Mouse (Mus musculus): ENCODE measurements around the gene Gnai2. TPM values are rescaled to one million over a fixed set of nuclear protein-coding genes. Genes with fewer than 3 reads are reported as not detected.

The Gnai2 gene
- polyA plus RNA-seq, 1 experiment from 2014 or later, result 162 TPM

GRCm38 (mm10) chr9:107583174-107583573 lies 52.0 kb downstream of the Gnai2 start:
- Histone ChIP-seq H3K9me3 (replicated peaks) (no peaks in the 10 kb centered on the region), H3K4me2 (no peak overlapping the region), H3K9ac (no peak overlapping the region), H3K4me3 (replicated peaks) (no peak overlapping the region), H3K27ac (replicated peaks) (peak overlapping the region; percentile 96; the same call in 1 of the 2 replicates), H3K27me3 (no peaks in the 10 kb centered on the region), H3K36me3 (replicated peaks) (peaks cover 22% of the 10 kb centered on the region), H3K4me1 (replicated peaks) (peaks cover 83% of the 10 kb centered on the region)
- no peak for ATAC-seq (ENCODE audit: insufficient read depth)
- WGBS (ENCODE audit: insufficient replicate concordance), result 87% methylated on average over 14 of the region's 14 CpGs

GRCm38 (mm10) chr9:107582509-107583062 lies 52.6 kb downstream of the Gnai2 start:
- H3K9me3 ChIP-seq (replicated peaks), result no peaks in the 10 kb centered on the region
- peak overlapping the region; percentile 96 for H3K27ac ChIP-seq (replicated peaks)
- peaks cover 89% of the 10 kb centered on the region for H3K4me1 ChIP-seq (replicated peaks)
- H3K4me3 ChIP-seq (replicated peaks), result no peak overlapping the region
- WGBS (ENCODE audit: insufficient replicate concordance), result 81% methylated on average over 7 of the region's 7 CpGs
- peak overlapping the region; percentile 70; the same call in 1 of the 2 replicates for H3K9ac ChIP-seq
- peak overlapping the region; percentile 80; the same call in 1 of the 2 replicates for H3K4me2 ChIP-seq
- no peaks in the 10 kb centered on the region for H3K27me3 ChIP-seq
- peaks cover 22% of the 10 kb centered on the region for H3K36me3 ChIP-seq (replicated peaks)
- ATAC-seq (ENCODE audit: insufficient read depth), result no peak

GRCm38 (mm10) chr9:107581584-107581983 lies 53.6 kb downstream of the Gnai2 start:
- Histone ChIP-seq H3K9me3 (replicated peaks) (no peaks in the 10 kb centered on the region), H3K4me1 (replicated peaks) (peaks cover 94% of the 10 kb centered on the region), H3K36me3 (replicated peaks) (peaks cover 22% of the 10 kb centered on the region), H3K9ac (peak overlapping the region; percentile 70), H3K4me2 (peak overlapping the region; percentile 80), H3K27me3 (no peaks in the 10 kb centered on the region), H3K4me3 (replicated peaks) (peak overlapping the region; percentile 64), H3K27ac (replicated peaks) (peak overlapping the region; percentile 96)
- no peak for ATAC-seq (ENCODE audit: insufficient read depth)
- 23% methylated on average over 4 of the region's 4 CpGs for WGBS (ENCODE audit: insufficient replicate concordance)

GRCm38 (mm10) chr9:107580501-107581317 lies 54.5 kb downstream of the Gnai2 start, which contains the start of gene Hyal3:
TSS of gene Hyal3 (plus strand) at chr9:107580818.
- Histone ChIP-seq H3K9ac (peak within 1 kb of the TSS; percentile 70), H3K9me3 (replicated peaks) (no peaks in the 10 kb centered on the region), H3K27ac (replicated peaks) (peak within 1 kb of the TSS; percentile 96), H3K4me1 (replicated peaks) (peaks cover 94% of the 10 kb centered on the region), H3K27me3 (no peaks in the 10 kb centered on the region), H3K4me3 (replicated peaks) (peak within 1 kb of the TSS; percentile 64), H3K36me3 (replicated peaks) (peaks cover 22% of the 10 kb centered on the region), H3K4me2 (peak within 1 kb of the TSS; percentile 80)
- WGBS (ENCODE audit: insufficient replicate concordance), result under 1% methylated on average over 32 of the region's 32 CpGs
- ATAC-seq (ENCODE audit: insufficient read depth), result peak; percentile 79

- no peaks in the 10 kb centered on the region for H3K27me3 ChIP-seq
- 0 out of 2 replicates have a peak overlapping the region, but pooled peaks have one; percentile 80 for H3K4me2 ChIP-seq
- H3K36me3 ChIP-seq (replicated peaks), result peaks cover 20% of the 10 kb centered on the region
- H3K9me3 ChIP-seq (replicated peaks), result no peaks in the 10 kb centered on the region
- 88% methylated on average over 14 of the region's 14 CpGs for WGBS (ENCODE audit: insufficient replicate concordance)
- peak overlapping the region; percentile 96 for H3K27ac ChIP-seq (replicated peaks)
- no peak overlapping the region for H3K9ac ChIP-seq
- H3K4me1 ChIP-seq (replicated peaks), result peaks cover 92% of the 10 kb centered on the region
- H3K4me3 ChIP-seq (replicated peaks), result no peak overlapping the region
- ATAC-seq (ENCODE audit: insufficient read depth), result no peak
Measured at GRCm38 (mm10) chr9:107579023-107579900, 55.9 kb downstream of the Gnai2 start.

- H3K4me2 ChIP-seq, result peak within 1 kb of the TSS; percentile 80
- ATAC-seq (ENCODE audit: insufficient read depth), result no peak
- peaks cover 17% of the 10 kb centered on the region for H3K36me3 ChIP-seq (replicated peaks)
- 73% methylated on average over 3 of the region's 3 CpGs for WGBS (ENCODE audit: insufficient replicate concordance)
- H3K27ac ChIP-seq (replicated peaks), result peak within 1 kb of the TSS; percentile 96
- H3K9me3 ChIP-seq (replicated peaks), result no peaks in the 10 kb centered on the region
- no peak within 1 kb of the TSS for H3K4me3 ChIP-seq (replicated peaks)
- H3K4me1 ChIP-seq (replicated peaks), result peaks cover 88% of the 10 kb centered on the region
- H3K27me3 ChIP-seq, result no peaks in the 10 kb centered on the region
- H3K9ac ChIP-seq, result no peak within 1 kb of the TSS; the same call in 1 of the 2 replicates
Measured at GRCm38 (mm10) chr9:107578587-107578986, 56.6 kb downstream of the Gnai2 start, which contains the start of gene Naa80. TSS of gene Naa80 (plus strand) at chr9:107578887.

- H3K27ac ChIP-seq (replicated peaks), result 0 out of 2 replicates have a peak overlapping the region, but pooled peaks have one; percentile 69
- 84% methylated on average over 10 of the region's 10 CpGs for WGBS (ENCODE audit: insufficient replicate concordance)
- H3K4me1 ChIP-seq (replicated peaks), result peaks cover 89% of the 10 kb centered on the region
Measured at GRCm38 (mm10) chr9:107577871-107578270, 57.3 kb downstream of the Gnai2 start.

GRCm38 (mm10) chr9:107576357-107577107 lies 58.6 kb downstream of the Gnai2 start, which contains the start of gene Hyal1:
TSS of gene Hyal1 (plus strand) at chr9:107576927.
- Histone ChIP-seq H3K9ac (peak within 1 kb of the TSS; percentile 58), H3K9me3 (replicated peaks) (no peaks in the 10 kb centered on the region), H3K36me3 (replicated peaks) (peaks cover 29% of the 10 kb centered on the region), H3K4me3 (replicated peaks) (peak within 1 kb of the TSS; percentile 55), H3K27me3 (no peaks in the 10 kb centered on the region), H3K4me2 (peak within 1 kb of the TSS; percentile 76), H3K27ac (replicated peaks) (peak within 1 kb of the TSS; percentile 84), H3K4me1 (replicated peaks) (peaks cover 89% of the 10 kb centered on the region)
- ATAC-seq (ENCODE audit: insufficient read depth), result peak; percentile 65
- 24% methylated on average over 16 of the region's 16 CpGs for WGBS (ENCODE audit: insufficient replicate concordance)

More at GRCm38 (mm10) chr9:107577871-107578270, 57.3 kb downstream of the Gnai2 start:
- Histone ChIP-seq H3K9me3 (replicated peaks) (no peaks in the 10 kb centered on the region), H3K9ac (no peak overlapping the region), H3K36me3 (replicated peaks) (peaks cover 16% of the 10 kb centered on the region), H3K27me3 (no peaks in the 10 kb centered on the region), H3K4me2 (peak overlapping the region; percentile 76), H3K4me3 (replicated peaks) (no peak overlapping the region)
- ATAC-seq (ENCODE audit: insufficient read depth), result no peak

- Histone ChIP-seq H3K4me1 (replicated peaks) (peaks cover 90% of the 10 kb centered on the region), H3K4me2 (peak overlapping the region; percentile 0; the same call in 1 of the 2 replicates), H3K36me3 (replicated peaks) (peaks cover 33% of the 10 kb centered on the region), H3K27ac (replicated peaks) (peak overlapping the region; percentile 84), H3K9ac (no peak overlapping the region), H3K4me3 (replicated peaks) (no peak overlapping the region), H3K27me3 (no peaks in the 10 kb centered on the region), H3K9me3 (replicated peaks) (no peaks in the 10 kb centered on the region)
- ATAC-seq (ENCODE audit: insufficient read depth), result no peak
- 73% methylated on average over 14 of the region's 14 CpGs for WGBS (ENCODE audit: insufficient replicate concordance)
Measured at GRCm38 (mm10) chr9:107575579-107576356, 59.4 kb downstream of the Gnai2 start.

Measured in liver, embryonic 15.5 days (tissue).